In genomic region chr12:85378271-85378670, GRCm38 (mm10) we compare ENCODE assay signal across 15 mouse cellular contexts. TPM values are rescaled to one million over a fixed set of nuclear protein-coding genes. Genes with fewer than 3 reads are reported as not detected.
DNase-seq lines count a peak whose midpoint lies in the region; ATAC-seq and TF ChIP-seq lines count a peak whose summit lies in the region.
"Had no signal": no experiment of that assay in that cellular context is flagged by ENCODE, and none has a peak within 500 bp of the region (broad histone marks: within the 10 kb centered on the region; RNA-seq: fewer than 3 reads in every experiment).

No protein-coding gene starts in this region.

- H3K36me3 ChIP-seq in small intestine, adult 2 months (ENCODE audit: control insufficient read depth, insufficient read depth, low read length) = no peaks in the 10 kb centered on the region
- H3K36me3 ChIP-seq: heart, embryonic 10.5 days had no signal

- TF ChIP-seq POLR2A in small intestine, adult 2 months (IDR thresholded peaks at IDR 0.05; ENCODE audit: low read depth, low read length) = no peak
- no peak for TF ChIP-seq POLR2A in lung, adult 2 months (IDR thresholded peaks at IDR 0.05; ENCODE audit: borderline replicate concordance, extremely low read depth, low read depth, low read length)
- no peak for TF ChIP-seq POLR2A in cerebellum, adult 2 months (IDR thresholded peaks at IDR 0.05; ENCODE audit: borderline replicate concordance, insufficient read depth, low read length)

- intact Hi-C loops in left cerebral cortex, adult 2 months (cut with DNase I) = loop anchor here (5.0 kb wide), 1 partner anchor 59 kb away; no protein-coding TSS in a partner anchor
- intact Hi-C loops in left cerebral cortex, postnatal 25 days (cut with DNase I) = loop anchor here (5.0 kb wide), 1 partner anchor 94 kb away; the partner anchor contains the start of gene Fos

- no peak for ATAC-seq in Patski
- ATAC-seq: forebrain, embryonic 16.5 days had no signal

- H3K4me3 ChIP-seq in left cerebral cortex, adult 2 months = no peak overlapping the region
- H3K4me3 ChIP-seq in small intestine, adult 2 months (ENCODE audit: low read depth, low read length) = no peak overlapping the region
- no peak overlapping the region for H3K4me3 ChIP-seq in lung, adult 2 months (replicated peaks; ENCODE audit: extremely low read depth, low read depth, low read length)
- H3K4me3 ChIP-seq in cerebellum, adult 2 months (replicated peaks; ENCODE audit: insufficient read depth, low read depth, low read length) = no peak overlapping the region
- H3K4me3 ChIP-seq: heart, embryonic 10.5 days had no signal

- POLR2A ChIA-PET in Patski (lab: Charles Lee) = interaction anchor here (1.1 kb wide), 1 partner anchor 94 kb away, joined by 4 read pairs; no protein-coding TSS in a partner anchor

- in situ Hi-C loops in Patski (cut with MboI; ENCODE audit: low pct_unique_long_range_greater_than_20kb) = no loop called here

- TF ChIP-seq CTCF in left cerebral cortex, adult 2 months (IDR thresholded peaks at IDR 0.05) = peak; percentile 10
- peak; percentile 7 for TF ChIP-seq CTCF in Patski (IDR thresholded peaks at IDR 0.05)
- peak; percentile 31; the same call in 1 of the 2 replicates for TF ChIP-seq CTCF in small intestine, adult 2 months (IDR thresholded peaks at IDR 0.05; ENCODE audit: extremely low read depth, insufficient read length, insufficient replicate concordance, low read depth, low read length)
- TF ChIP-seq CTCF in lung, adult 2 months (IDR thresholded peaks at IDR 0.05; ENCODE audit: insufficient read depth, low read length) = no peak
- TF ChIP-seq CTCF in cerebellum, adult 2 months (IDR thresholded peaks at IDR 0.05; ENCODE audit: borderline replicate concordance, insufficient read depth, low read depth, low read length) = no peak

- 89% methylated on average over 2 of the region's 2 CpGs for WGBS in small intestine, adult 2 months
- 89% methylated on average over 2 of the region's 2 CpGs for WGBS in lung, adult 2 months
- WGBS in cerebellum, adult 2 months = 86% methylated on average over 2 of the region's 2 CpGs

- H3K27ac ChIP-seq in left cerebral cortex, adult 2 months = no peak overlapping the region
- H3K27ac ChIP-seq in small intestine, adult 2 months (ENCODE audit: insufficient read depth, low read depth, low read length) = no peak overlapping the region
- no peak overlapping the region for H3K27ac ChIP-seq in cerebellum, adult 2 months (ENCODE audit: insufficient read depth, low read length)
- H3K27ac ChIP-seq: heart, embryonic 10.5 days had no signal

- H3K27me3 ChIP-seq in Patski = no peaks in the 10 kb centered on the region
- H3K27me3 ChIP-seq in small intestine, adult 2 months (ENCODE audit: control insufficient read depth, insufficient read depth, low read length) = no peaks in the 10 kb centered on the region
- H3K27me3 ChIP-seq in cerebellum, adult 2 months (ENCODE audit: control insufficient read depth, insufficient read depth, low read length) = no peaks in the 10 kb centered on the region

- no peak for DNase-seq in left cerebral cortex, adult 2 months (ENCODE audit: extremely low spot score in 1 of 2, low spot score in 2 of 2)
- DNase-seq in left cerebral cortex, postnatal 25 days (ENCODE audit: low spot score in 2 of 2) = no peak
- DNase-seq in CD4-positive helper T cell, adult 2 months (ENCODE audit: low read depth, low spot score) = peak; percentile 27
- DNase-seq in Patski (ENCODE audit: low read depth, low spot score) = no peak
- DNase-seq in lung, adult 2 months = no peak
- DNase-seq in cerebellum, adult 2 months = no peak
- DNase-seq: cerebellum, adult 9-11 months; left cerebral cortex, postnatal 4 days; liver; lung, adult 18-20 months; lung, postnatal 36 days; thymus, postnatal 36 days had no signal

- CTCF ChIA-PET in Patski (lab: Charles Lee) = interaction anchor here (0.9 to 1.6 kb wide), 2 partner anchors 105 to 109 kb away, joined by 3 to 4 read pairs; no protein-coding TSS in a partner anchor

- H3K4me1 ChIP-seq in small intestine, adult 2 months (ENCODE audit: control insufficient read depth, insufficient read depth, insufficient read length, low read length) = peaks cover 8% of the 10 kb centered on the region; the same call in 1 of the 2 replicates
- no peaks in the 10 kb centered on the region for H3K4me1 ChIP-seq in lung, adult 2 months (ENCODE audit: control insufficient read depth, insufficient read depth, low read length)
- H3K4me1 ChIP-seq in cerebellum, adult 2 months (ENCODE audit: control insufficient read depth, insufficient read depth, low read length) = no peaks in the 10 kb centered on the region

RNA-seq across cellular contexts. Expression of gene Tmed10, which starts 3.6 kb away (rescaled TPM):
- total RNA-seq in left cerebral cortex, adult 2 months (2021) = 100 to 1,000 TPM; 164 to 165 TPM
- 100 to 1,000 TPM; 164 to 171 TPM for total RNA-seq in left cerebral cortex, postnatal 25 days (2021)
- polyA plus RNA-seq in Patski (2021) = 238 TPM
- polyA plus RNA-seq in small intestine, adult 2 months (2012; rRNA removed) = 140 and 226 TPM in 2 replicates
- 227 and 239 TPM in 2 replicates for polyA plus RNA-seq in lung, adult 2 months (2012; rRNA removed)
- polyA plus RNA-seq in cerebellum, adult 2 months (2012; rRNA removed) = 174 and 178 TPM in 2 replicates

RNA-seq across cellular contexts. Expression of gene Nek9, which starts 39.1 kb away (rescaled TPM):
- 10 to 100 TPM; 32.9 to 34.8 TPM for total RNA-seq in left cerebral cortex, adult 2 months (2021)
- 10 to 100 TPM; 27.8 to 29.6 TPM for total RNA-seq in left cerebral cortex, postnatal 25 days (2021)
- 82.4 TPM for polyA plus RNA-seq in Patski (2021)
- 7.4 and 11.1 TPM in 2 replicates for polyA plus RNA-seq in small intestine, adult 2 months (2012; rRNA removed)
- polyA plus RNA-seq in lung, adult 2 months (2012; rRNA removed) = 32.7 and 39.7 TPM in 2 replicates
- polyA plus RNA-seq in cerebellum, adult 2 months (2012; rRNA removed) = 38.6 and 40.1 TPM in 2 replicates

Comparison
In these comparisons a context has a peak if more than half of its experiments do, and no peak if none do; other contexts are left out.
1. CTCF ChIP-seq: peak in left cerebral cortex, adult 2 months (single experiment), Patski (single experiment) and small intestine, adult 2 months (single experiment); none in lung, adult 2 months (single experiment) and cerebellum, adult 2 months (single experiment).